Mouse (Mus musculus) adrenal gland, adult (tissue): ENCODE data around the gene Fiz1.
A peak's percentile ranks its signal among the peaks of the same experiment; 100 is the strongest.

Experiments used
- DNase-seq, 2 experiments: peaks; one replicate each; pipeline ENCODE4 v3.0.0; 2022 to 2023; ENCODE audit warnings: low spot score in 1 of 2; ENCODE audit not compliant: inconsistent age in 2 of 2

Fiz1 gene

DNA sequence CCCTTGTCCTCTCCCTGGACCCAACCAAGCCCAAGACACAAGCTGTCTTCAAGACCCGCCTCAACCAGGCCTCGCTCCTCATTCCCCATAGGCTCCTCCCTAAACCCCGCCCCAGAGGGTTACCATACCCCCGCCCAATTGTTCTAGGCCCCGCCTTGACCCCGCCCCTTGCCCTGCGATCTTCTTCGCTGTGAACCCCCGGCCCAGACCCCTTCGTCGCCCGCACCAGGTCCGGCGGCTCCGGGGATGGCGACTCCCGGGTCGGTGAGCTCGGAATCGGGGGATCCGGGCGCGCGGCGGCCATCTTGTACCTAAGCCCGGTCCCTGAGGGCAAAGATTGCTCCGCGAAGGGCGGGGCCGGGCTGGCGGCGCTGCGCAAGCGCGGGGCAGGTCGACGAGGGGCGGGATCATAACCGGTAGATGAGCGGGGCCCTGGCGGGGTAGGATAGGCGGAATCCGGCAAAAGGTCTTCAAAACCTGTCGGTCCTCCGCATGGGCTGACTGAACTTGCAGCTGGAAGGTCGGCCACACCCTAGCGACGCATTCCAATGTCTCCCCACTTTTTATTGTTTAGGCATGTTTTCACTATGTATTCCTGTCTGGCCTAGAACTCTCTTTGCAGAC, 23.7 kb upstream of the Fiz1 start, which contains the start of gene Zfp784:
Gene Zfp784, minus strand, starts transcription at position 338 of the 624 bp plus-strand sequence.
- peak; percentile 96 to 99 for DNase-seq

DNA sequence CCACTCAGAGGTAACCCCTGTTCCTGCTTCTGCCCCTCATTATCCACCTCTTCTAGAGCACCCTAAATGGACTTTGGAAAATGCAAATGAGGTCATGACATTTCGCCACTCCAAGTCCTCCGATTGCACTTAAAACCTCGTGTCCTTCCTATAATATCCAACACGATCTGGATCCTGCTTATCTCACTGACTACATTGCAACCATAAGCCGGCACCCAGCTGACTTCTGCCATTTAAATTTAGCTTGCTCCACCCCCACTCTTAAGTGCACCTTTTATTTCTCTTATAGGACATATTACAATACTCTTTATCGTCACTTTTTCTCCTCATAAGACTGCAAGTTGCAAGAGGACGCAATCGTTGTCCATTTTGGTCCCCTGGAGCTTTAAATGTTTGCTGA, 23.0 kb upstream of the Fiz1 start:
- no peak for DNase-seq

- no peak for DNase-seq
Measured at GRCm38 (mm10) chr7:5037026-5037425, 22.5 kb upstream of the Fiz1 start.

- no peak for DNase-seq
Measured at GRCm38 (mm10) chr7:5036136-5036535, 21.6 kb upstream of the Fiz1 start.

GRCm38 (mm10) chr7:5035628-5036027, 21.1 kb upstream of the Fiz1 start:
- no peak for DNase-seq

GRCm38 (mm10) chr7:5033818-5034217, 19.3 kb upstream of the Fiz1 start, which contains the start of gene 4632433K11Rik:
4632433K11Rik (plus strand) TSS chr7:5034118.
- DNase-seq: no peak

- no peak for DNase-seq
Measured at GRCm38 (mm10) chr7:5031496-5031895, 17.0 kb upstream of the Fiz1 start.

- DNase-seq: no peak
Measured at GRCm38 (mm10) chr7:5030554-5031275, 16.2 kb upstream of the Fiz1 start.

- no peak for DNase-seq
Measured at GRCm38 (mm10) chr7:5029946-5030345, 15.4 kb upstream of the Fiz1 start.

DNA sequence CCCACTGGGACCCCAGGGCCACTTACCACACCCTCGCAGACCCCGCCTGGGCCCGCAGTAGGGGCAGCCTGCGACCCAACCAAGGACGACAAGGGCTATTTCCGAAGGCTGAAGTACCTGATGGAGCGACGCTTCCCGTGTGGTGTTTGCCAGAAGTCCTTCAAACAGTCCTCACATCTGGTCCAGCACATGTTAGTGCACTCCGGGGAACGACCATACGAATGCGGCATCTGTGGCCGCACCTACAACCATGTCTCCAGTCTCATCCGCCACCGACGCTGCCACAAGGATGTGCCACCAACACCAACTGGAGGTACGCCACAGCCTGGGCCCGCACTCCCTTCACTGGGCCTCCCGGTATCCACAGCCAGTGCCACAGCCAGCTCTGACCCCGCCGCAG, 15.0 kb upstream of the Fiz1 start:
- DNase-seq: no peak

DNA sequence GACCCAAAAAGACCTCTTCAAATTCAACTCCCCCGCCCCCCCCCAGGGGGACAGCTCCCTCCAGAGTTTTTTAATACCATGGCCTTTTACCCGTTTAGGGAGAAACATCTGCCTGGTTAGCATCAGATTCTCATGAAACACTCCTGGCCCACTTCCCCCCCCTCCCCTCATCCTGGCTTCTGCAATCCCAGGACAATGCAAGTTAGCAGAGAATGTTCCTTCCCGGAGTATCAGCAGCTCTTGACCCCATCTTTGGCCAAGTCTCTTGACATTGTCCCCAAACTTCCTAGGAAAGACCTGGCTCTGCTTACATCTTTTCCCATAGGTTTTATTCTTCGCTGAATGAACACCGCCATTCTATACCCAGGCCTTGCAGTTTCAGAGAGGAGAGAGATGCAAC, 6.7 kb upstream of the Fiz1 start:
- no peak for DNase-seq

DNA sequence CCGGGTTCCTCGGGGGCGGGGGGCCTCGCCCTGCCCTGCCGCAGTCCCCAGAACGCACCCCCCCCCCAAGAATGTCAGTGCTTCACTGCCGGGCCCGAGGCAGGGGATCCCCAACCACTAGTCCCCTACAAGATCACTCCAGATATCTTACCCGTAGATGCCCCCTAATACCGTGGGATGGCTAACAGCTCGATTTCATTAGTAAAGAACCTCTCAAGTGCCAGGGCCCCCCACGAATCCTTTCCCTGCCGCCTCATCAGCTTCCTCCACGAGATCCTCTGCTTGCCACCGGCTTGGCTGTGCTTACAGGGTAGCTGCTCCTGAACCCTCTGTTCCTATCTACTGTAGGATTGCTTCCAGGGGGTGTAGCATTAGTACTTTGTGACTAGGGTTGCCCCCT, 6.2 kb upstream of the Fiz1 start:
- no peak for DNase-seq

DNA sequence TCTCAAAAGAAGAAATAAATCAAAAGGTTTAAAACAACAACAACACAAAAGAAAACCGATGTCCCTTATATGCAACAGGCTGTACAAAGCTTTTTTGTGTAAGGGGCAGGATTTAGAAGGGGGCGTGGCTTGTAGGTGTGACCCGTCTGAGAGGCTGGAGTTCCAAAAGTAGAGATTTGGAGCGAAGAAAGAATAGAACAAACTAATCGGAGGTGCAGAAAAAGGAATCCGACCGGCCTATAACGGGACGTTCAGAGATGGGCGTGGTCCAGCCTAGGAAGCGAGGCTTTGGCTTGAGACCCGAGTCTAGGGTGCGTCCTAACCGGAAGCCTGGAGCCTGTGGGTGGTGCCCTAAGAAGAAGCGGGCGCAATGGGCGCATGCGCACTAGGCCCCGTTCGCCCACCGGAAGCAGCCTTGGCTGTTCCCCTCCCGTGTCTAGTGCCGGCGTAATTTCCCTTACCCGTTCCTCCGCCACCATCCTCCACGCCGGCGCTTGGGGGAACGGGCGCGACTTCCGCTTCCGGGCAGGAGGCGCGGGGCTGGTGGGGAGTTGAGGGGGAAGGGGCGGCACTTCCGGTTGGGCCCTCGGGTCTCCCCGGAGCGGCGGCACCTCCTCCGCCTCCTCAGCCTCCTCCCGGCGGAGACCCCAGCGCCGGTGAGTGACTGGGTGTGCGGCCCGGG, 5.6 kb upstream of the Fiz1 start, which contains the start of the genes Zfp865 and Ccdc106:
Gene Zfp865, plus strand, starts transcription at position 377 of the 682 bp plus-strand sequence.
Gene Ccdc106, plus strand, starts transcription at position 554 of the 682 bp plus-strand sequence.
- peak; percentile 100 for DNase-seq

GRCm38 (mm10) chr7:5019576-5019975, 5.1 kb upstream of the Fiz1 start:
- peak; percentile 44 to 72 for DNase-seq

GRCm38 (mm10) chr7:5017931-5018330, 3.4 kb upstream of the Fiz1 start:
- peak in 1 of 2 experiments; percentile 29 for DNase-seq

DNA sequence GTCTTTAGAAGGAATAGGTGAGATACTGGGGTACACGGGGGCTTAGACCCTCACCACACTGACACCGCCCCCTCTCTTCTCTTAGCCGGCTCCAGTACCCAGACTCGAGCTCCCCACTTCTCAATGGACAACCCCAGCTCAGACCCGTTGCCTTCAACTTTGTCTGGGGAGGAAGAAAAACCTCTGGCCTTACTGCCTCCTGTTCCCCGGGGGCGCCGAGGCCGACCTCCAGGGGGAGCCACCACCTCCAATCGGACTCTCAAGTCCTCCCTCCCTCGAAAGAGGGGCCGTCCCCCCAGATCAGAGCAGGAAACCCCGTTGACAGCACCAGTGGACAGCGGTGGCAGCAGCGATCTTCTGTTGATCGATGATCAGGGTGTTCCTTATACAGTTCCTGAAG, 2.9 kb upstream of the Fiz1 start:
- peak; percentile 48 to 65 for DNase-seq

- no peak for DNase-seq
Measured at GRCm38 (mm10) chr7:5016920-5017319, 2.4 kb upstream of the Fiz1 start.

GRCm38 (mm10) chr7:5016057-5016456, 1.6 kb upstream of the Fiz1 start:
- no peak for DNase-seq

GRCm38 (mm10) chr7:5015118-5016001, 863 bp upstream of the Fiz1 start, which contains the start of gene Gm44973:
Gm44973 (plus strand) TSS chr7:5015496.
- peak; percentile 97 to 99 for DNase-seq

GRCm38 (mm10) chr7:5012681-5013513, 1.6 kb downstream of the Fiz1 start:
- DNase-seq: peak in 1 of 2 experiments; percentile 37
